Mouse (Mus musculus) CD8-positive naive resting alpha-beta T cell, adult 2 months (primary cell): Measurements from ENCODE around the gene Greb1.
A peak's percentile ranks its signal among the peaks of the same experiment; 100 is the strongest.

Source experiments
- DNase-seq, 2 experiments: peaks; one replicate each; pipeline ENCODE4 v3.0.0; 2022; ENCODE audit warnings: low read depth in 2 of 2, low spot score in 2 of 2

Greb1 gene

GRCm38 (mm10) chr12:16800259-16800958, at the start of gene Greb1:
Gene Greb1 (minus strand): TSS chr12:16800886.
- no peak for DNase-seq

GRCm38 (mm10) chr12:16849821-16850220, 49.1 kb upstream of the Greb1 start:
- DNase-seq = no peak

- no peak for DNase-seq
These were observed 47.8 kb upstream of the Greb1 start for GRCm38 (mm10) chr12:16848501-16848900.

- DNase-seq = no peak
These were observed 46.6 kb upstream of the Greb1 start for GRCm38 (mm10) chr12:16847204-16847792.

- DNase-seq = no peak
These were observed 44.2 kb upstream of the Greb1 start for GRCm38 (mm10) chr12:16844623-16845592.

- no peak for DNase-seq
These were observed 40.4 kb upstream of the Greb1 start for GRCm38 (mm10) chr12:16840842-16841782.

GRCm38 (mm10) chr12:16837766-16838165, 37.1 kb upstream of the Greb1 start:
- DNase-seq = no peak

GRCm38 (mm10) chr12:16836188-16836587, 35.5 kb upstream of the Greb1 start:
- DNase-seq = no peak

GRCm38 (mm10) chr12:16834701-16835100, 34.0 kb upstream of the Greb1 start:
- DNase-seq = no peak

GRCm38 (mm10) chr12:16831071-16831470, 30.4 kb upstream of the Greb1 start:
- DNase-seq = no peak

GRCm38 (mm10) chr12:16829785-16830184, 29.1 kb upstream of the Greb1 start:
- no peak for DNase-seq

- DNase-seq = no peak
These were observed 27.8 kb upstream of the Greb1 start for GRCm38 (mm10) chr12:16828505-16828904.

- DNase-seq = no peak
These were observed 23.0 kb upstream of the Greb1 start for GRCm38 (mm10) chr12:16823701-16824100.

- no peak for DNase-seq
These were observed 21.6 kb upstream of the Greb1 start for GRCm38 (mm10) chr12:16822181-16822734.

GRCm38 (mm10) chr12:16820761-16821160, 20.1 kb upstream of the Greb1 start:
- no peak for DNase-seq

GRCm38 (mm10) chr12:16818513-16818912, 17.8 kb upstream of the Greb1 start:
- no peak for DNase-seq

- no peak for DNase-seq
These were observed 16.5 kb upstream of the Greb1 start for GRCm38 (mm10) chr12:16817147-16817546.

GRCm38 (mm10) chr12:16811477-16811876, 10.8 kb upstream of the Greb1 start:
- DNase-seq = no peak

GRCm38 (mm10) chr12:16810525-16811431, 10.1 kb upstream of the Greb1 start, which contains the start of gene E2f6:
Gene E2f6 (plus strand): TSS chr12:16810963.
- peak; percentile 73 to 75 for DNase-seq
